Mouse (Mus musculus) midbrain, embryonic 13.5 days (tissue): ENCODE measurements around the gene Sufu. TPM values are rescaled to one million over a fixed set of nuclear protein-coding genes. Genes with fewer than 3 reads are reported as not detected.

Experiments used
- ATAC-seq: fragments of 200-750 bp; cut with Nextera tagmentation; 2 replicates; pipeline ENCODE4 v1.8.0; 2017; ENCODE audit warnings: mild to moderate bottlenecking, moderate TSS enrichment, moderate library complexity
- H3K27ac ChIP-seq: fragments of 300-500 bp; sonication (generic); 2 replicates; pipeline ENCODE4 v1.5.1; 2015; ENCODE audit warnings: inconsistent platforms, mild to moderate bottlenecking, moderate library complexity
- H3K27me3 ChIP-seq: fragments of 300-500 bp; sonication (generic); 2 replicates; pipeline ENCODE4 v1.6.1; 2015; ENCODE audit warnings: mild to moderate bottlenecking, inconsistent platforms
- H3K36me3 ChIP-seq: fragments of 300-500 bp; sonication (generic); 2 replicates; pipeline ENCODE4 v1.6.1; 2015; ENCODE audit warnings: mild to moderate bottlenecking, inconsistent platforms
- H3K4me1 ChIP-seq: fragments of 300-500 bp; sonication (generic); replicated peaks from 2 replicates; pipeline ENCODE4 v1.6.1; 2015; ENCODE audit warnings: inconsistent platforms
- H3K4me2 ChIP-seq: fragments of 300-500 bp; sonication (generic); replicated peaks from 2 replicates; pipeline ENCODE4 v1.6.1; 2015; ENCODE audit warnings: moderate library complexity, mild to moderate bottlenecking, inconsistent platforms
- H3K4me3 ChIP-seq: fragments of 300-500 bp; sonication (generic); replicated peaks from 2 replicates; pipeline ENCODE4 v1.5.1; 2015; ENCODE audit warnings: mild to moderate bottlenecking, inconsistent platforms
- H3K9ac ChIP-seq: fragments of 300-500 bp; sonication (generic); replicated peaks from 2 replicates; pipeline ENCODE4 v1.6.1; 2015; ENCODE audit warnings: mild to moderate bottlenecking, inconsistent platforms
- H3K9me3 ChIP-seq: fragments of 300-500 bp; sonication (generic); 2 replicates; pipeline ENCODE4 v1.6.1; 2016; ENCODE audit warnings: mild to moderate bottlenecking, inconsistent platforms
- WGBS: fragments of 180-500 bp; shearing (Covaris S2); methylation state at CpG from one replicate; pipeline ENCODE4 v1.1.7; 2015; 5-methylcytosine and 5-hydroxymethylcytosine counted together
- polyA plus RNA-seq: library from polyadenylated mRNA; unstranded; fragments of >200 nt; fragmentation: Nextera tagmentation; extraction: Ambion mirVana; gene quantifications from 2 replicates; pipeline ENCODE4 v1.2.1, GENCODE M21; 2015

The Sufu gene
- polyA plus RNA-seq, 1 experiment from 2014 or later: 28.6 TPM

GRCm38 (mm10) chr19:46523480-46524151, 126.9 kb downstream of the Sufu start:
- Histone ChIP-seq H3K4me1 (peaks cover 72% of the 10 kb centered on the region), H3K4me2 (peak overlapping the region; percentile 49), H3K27ac (peak overlapping the region; percentile 86), H3K4me3 (peak overlapping the region; percentile 23), H3K9me3 (no peaks in the 10 kb centered on the region), H3K36me3 (no peaks in the 10 kb centered on the region), H3K27me3 (no peaks in the 10 kb centered on the region), H3K9ac (peak overlapping the region; percentile 54)
- ATAC-seq: peak; percentile 90
- 3% methylated on average over 20 of the region's 20 CpGs for WGBS

GRCm38 (mm10) chr19:46524152-46524544, 127.5 kb downstream of the Sufu start:
- peaks cover 72% of the 10 kb centered on the region for H3K4me1 ChIP-seq
- WGBS: 6% methylated on average over 6 of the region's 6 CpGs
- H3K9ac ChIP-seq: peak overlapping the region; percentile 54
- peak overlapping the region; percentile 86 for H3K27ac ChIP-seq
- H3K27me3 ChIP-seq: no peaks in the 10 kb centered on the region
- H3K4me2 ChIP-seq: peak overlapping the region; percentile 49
- H3K4me3 ChIP-seq: peak overlapping the region; percentile 23
- no peaks in the 10 kb centered on the region for H3K9me3 ChIP-seq
- H3K36me3 ChIP-seq: no peaks in the 10 kb centered on the region
- ATAC-seq: 0 out of 2 replicates have a peak, but pooled peaks have one; percentile 6

GRCm38 (mm10) chr19:46524601-46525321, 128.1 kb downstream of the Sufu start:
- peak overlapping the region; percentile 54; the same call in 1 of the 2 replicates for H3K9ac ChIP-seq

GRCm38 (mm10) chr19:46525691-46526631, 129.3 kb downstream of the Sufu start:
- Histone ChIP-seq H3K27me3 (no peaks in the 10 kb centered on the region), H3K4me2 (no peak overlapping the region), H3K9ac (no peak overlapping the region; the same call in 1 of the 2 replicates), H3K4me3 (no peak overlapping the region), H3K27ac (peak overlapping the region; percentile 58), H3K36me3 (no peaks in the 10 kb centered on the region), H3K4me1 (peaks cover 87% of the 10 kb centered on the region), H3K9me3 (no peaks in the 10 kb centered on the region)
- no peak for ATAC-seq
- WGBS: 36% methylated on average over 10 of the region's 10 CpGs

More at GRCm38 (mm10) chr19:46524601-46525321, 128.1 kb downstream of the Sufu start:
- Histone ChIP-seq H3K27me3 (no peaks in the 10 kb centered on the region), H3K9me3 (no peaks in the 10 kb centered on the region), H3K4me3 (peak overlapping the region; percentile 23; the same call in 1 of the 2 replicates), H3K4me2 (peak overlapping the region; percentile 49), H3K27ac (peak overlapping the region; percentile 86), H3K36me3 (no peaks in the 10 kb centered on the region), H3K4me1 (peaks cover 75% of the 10 kb centered on the region)
- WGBS: 21% methylated on average over 14 of the region's 14 CpGs
- no peak for ATAC-seq

- Histone ChIP-seq H3K27ac (peak overlapping the region; percentile 90), H3K27me3 (no peaks in the 10 kb centered on the region), H3K36me3 (no peaks in the 10 kb centered on the region), H3K9ac (peak overlapping the region; percentile 60), H3K4me2 (peak overlapping the region; percentile 60), H3K4me3 (peak overlapping the region; percentile 25), H3K4me1 (peaks cover 100% of the 10 kb centered on the region), H3K9me3 (no peaks in the 10 kb centered on the region)
- WGBS: 5% methylated on average over 17 of the region's 17 CpGs
- no peak for ATAC-seq
These were observed 131.2 kb downstream of the Sufu start for GRCm38 (mm10) chr19:46527632-46528528.

- H3K4me3 ChIP-seq: peak overlapping the region; percentile 25
- no peaks in the 10 kb centered on the region for H3K36me3 ChIP-seq
- peak overlapping the region; percentile 90 for H3K27ac ChIP-seq
- peak; percentile 69 for ATAC-seq
- peaks cover 100% of the 10 kb centered on the region for H3K4me1 ChIP-seq
- under 1% methylated on average over 20 of the region's 20 CpGs for WGBS
- peak overlapping the region; percentile 60 for H3K9ac ChIP-seq
- no peaks in the 10 kb centered on the region for H3K27me3 ChIP-seq
- peak overlapping the region; percentile 60 for H3K4me2 ChIP-seq
- H3K9me3 ChIP-seq: no peaks in the 10 kb centered on the region
These were observed 132.0 kb downstream of the Sufu start for GRCm38 (mm10) chr19:46528529-46529213.

GRCm38 (mm10) chr19:46529601-46530448, 133.1 kb downstream of the Sufu start:
- Histone ChIP-seq H3K36me3 (no peaks in the 10 kb centered on the region), H3K4me2 (peak overlapping the region; percentile 60), H3K27me3 (no peaks in the 10 kb centered on the region), H3K4me3 (peak overlapping the region; percentile 25; the same call in 1 of the 2 replicates), H3K27ac (peak overlapping the region; percentile 90), H3K4me1 (peaks cover 99% of the 10 kb centered on the region), H3K9me3 (no peaks in the 10 kb centered on the region), H3K9ac (peak overlapping the region; percentile 60)
- ATAC-seq: peak; percentile 21; the same call in 1 of the 2 replicates
- WGBS: 6% methylated on average over 13 of the region's 13 CpGs

- Histone ChIP-seq H3K4me2 (peak overlapping the region; percentile 60), H3K9ac (peak overlapping the region; percentile 45), H3K4me3 (no peak overlapping the region), H3K9me3 (no peaks in the 10 kb centered on the region), H3K27me3 (no peaks in the 10 kb centered on the region), H3K4me1 (peaks cover 97% of the 10 kb centered on the region), H3K36me3 (no peaks in the 10 kb centered on the region), H3K27ac (peak overlapping the region; percentile 90)
- no peak for ATAC-seq
- WGBS: 7% methylated on average over 8 of the region's 8 CpGs
These were observed 133.8 kb downstream of the Sufu start for GRCm38 (mm10) chr19:46530449-46530990.

- Histone ChIP-seq H3K27me3 (no peaks in the 10 kb centered on the region), H3K27ac (peak overlapping the region; percentile 90), H3K9me3 (no peaks in the 10 kb centered on the region), H3K4me3 (no peak overlapping the region), H3K4me2 (peak overlapping the region; percentile 60), H3K4me1 (peaks cover 88% of the 10 kb centered on the region), H3K36me3 (peaks cover 3% of the 10 kb centered on the region; the same call in 1 of the 2 replicates), H3K9ac (peak overlapping the region; percentile 48; the same call in 1 of the 2 replicates)
- 6% methylated on average over 16 of the region's 16 CpGs for whole genome bisulfite sequencing
- no peak for ATAC-seq
These were observed 134.7 kb downstream of the Sufu start for GRCm38 (mm10) chr19:46531071-46532030.
